ENCODE assay signal across 10 mouse cellular contexts in genomic region chr5:134644643-134645118, GRCm38 (mm10). TPM values are rescaled to one million over a fixed set of nuclear protein-coding genes. Genes with fewer than 3 reads are reported as not detected.
DNase-seq lines count a peak whose midpoint lies in the region; ATAC-seq and TF ChIP-seq lines count a peak whose summit lies in the region.
"Had no signal": no experiment of that assay in that cellular context is flagged by ENCODE, and none has a peak within 500 bp of the region (broad histone marks: within the 10 kb centered on the region; RNA-seq: fewer than 3 reads in every experiment).

No protein-coding gene starts in this region.

- intact Hi-C loops in heart, postnatal 10 days (cut with DNase I), result loop anchor here (5.0 kb wide), 1 partner anchor 33 kb away; no protein-coding TSS in a partner anchor

- no peak overlapping the region for H3K4me2 ChIP-seq in kidney, postnatal 0 days (ENCODE audit: low read length)
- H3K4me2 ChIP-seq: embryonic facial prominence, embryonic 12.5 days; liver, embryonic 13.5 days; neural tube, embryonic 12.5 days had no signal

- ATAC-seq in kidney, postnatal 0 days (replicated peaks; ENCODE audit: low FRiP score, low read depth), result no peak
- no peak for ATAC-seq in activated CD4-positive, CD25-positive, alpha-beta regulatory T cell, adult 4 months

- DNase-seq in kidney, postnatal 0 days (ENCODE audit: low spot score), result peak; percentile 77
- no peak for DNase-seq in kidney, adult 8-10 months
- DNase-seq in brain, embryonic 14.5 days (ENCODE audit: low read depth), result peak; percentile 23
- DNase-seq in heart, postnatal 10 days, result peak; percentile 50 to 51
- DNase-seq in lung, postnatal 10 days, result peak; percentile 93
- DNase-seq in thymus, postnatal 4 days, result no peak
- DNase-seq: liver, embryonic 13.5 days had no signal

- H3K9ac ChIP-seq in kidney, postnatal 0 days (ENCODE audit: low read depth, low read length), result no peak overlapping the region
- H3K9ac ChIP-seq: embryonic facial prominence, embryonic 12.5 days; liver, embryonic 13.5 days; neural tube, embryonic 12.5 days had no signal

- H3K27me3 ChIP-seq in kidney, postnatal 0 days (ENCODE audit: insufficient read depth, low read length), result no peaks in the 10 kb centered on the region
- H3K27me3 ChIP-seq: embryonic facial prominence, embryonic 12.5 days; liver, embryonic 13.5 days; neural tube, embryonic 12.5 days had no signal

- H3K4me3 ChIP-seq in kidney, postnatal 0 days (replicated peaks; ENCODE audit: low read depth, low read length), result no peak overlapping the region
- H3K4me3 ChIP-seq: embryonic facial prominence, embryonic 12.5 days; liver, embryonic 13.5 days; neural tube, embryonic 12.5 days had no signal

- no peak for TF ChIP-seq CTCF in kidney, postnatal 0 days (IDR thresholded peaks at IDR 0.05; ENCODE audit: low read depth)
- TF ChIP-seq CTCF in brain, embryonic 14.5 days (IDR thresholded peaks at IDR 0.05; ENCODE audit: borderline replicate concordance, extremely low read depth, insufficient read depth, insufficient read length), result no peak

- H3K36me3 ChIP-seq in kidney, postnatal 0 days (ENCODE audit: insufficient read depth, low read length), result no peaks in the 10 kb centered on the region
- H3K36me3 ChIP-seq: embryonic facial prominence, embryonic 12.5 days; liver, embryonic 13.5 days; neural tube, embryonic 12.5 days had no signal

- H3K9me3 ChIP-seq in kidney, postnatal 0 days (replicated peaks; ENCODE audit: low read length), result no peaks in the 10 kb centered on the region
- H3K9me3 ChIP-seq: embryonic facial prominence, embryonic 12.5 days; liver, embryonic 13.5 days; neural tube, embryonic 12.5 days had no signal

- no peaks in the 10 kb centered on the region for H3K4me1 ChIP-seq in kidney, postnatal 0 days (replicated peaks; ENCODE audit: insufficient read depth, low read length)
- H3K4me1 ChIP-seq: embryonic facial prominence, embryonic 12.5 days; neural tube, embryonic 12.5 days had no signal

- WGBS in kidney, postnatal 0 days, result 46% methylated on average over 8 of the region's 8 CpGs

- H3K27ac ChIP-seq in kidney, postnatal 0 days, result peak overlapping the region; percentile 60; the same call in 1 of the 2 replicates
- H3K27ac ChIP-seq: embryonic facial prominence, embryonic 12.5 days; liver, embryonic 13.5 days; neural tube, embryonic 12.5 days had no signal

- no peak for TF ChIP-seq POLR2A in brain, embryonic 14.5 days (IDR thresholded peaks at IDR 0.05; ENCODE audit: borderline replicate concordance, extremely low read depth, insufficient read depth, insufficient read length, poor library complexity, severe bottlenecking)

RNA-seq across cellular contexts. Expression of gene Eif4h, which starts 5.4 kb away (rescaled TPM):
- 327 and 365 TPM in 2 replicates for polyA plus RNA-seq in kidney, postnatal 0 days (2015; fragmentation: Nextera tagmentation; extraction: Ambion mirVana)
- polyA plus RNA-seq in brain, embryonic 14.5 days (2012; rRNA removed), result 313 and 339 TPM in 2 replicates
- 100 to 1,000 TPM; 213 to 216 TPM for total RNA-seq in heart, postnatal 10 days (2021)
- 100 to 1,000 TPM; 112 to 143 TPM for polyA plus RNA-seq in activated CD4-positive, CD25-positive, alpha-beta regulatory T cell, adult 4 months (2017; shearing (Covaris generic))

RNA-seq across cellular contexts. Expression of gene Lat2, which starts 29.9 kb away (rescaled TPM):
- polyA plus RNA-seq in kidney, postnatal 0 days (2015; fragmentation: Nextera tagmentation; extraction: Ambion mirVana), result 0.45 and 0.93 TPM in 2 replicates
- 5.9 and 6.4 TPM in 2 replicates for polyA plus RNA-seq in brain, embryonic 14.5 days (2012; rRNA removed)
- total RNA-seq in heart, postnatal 10 days (2021), result 1 to 10 TPM; 2.8 to 4.5 TPM
- polyA plus RNA-seq in activated CD4-positive, CD25-positive, alpha-beta regulatory T cell, adult 4 months (2017; shearing (Covaris generic)), result 1 to 10 TPM; 3.8 to 5.4 TPM

RNA-seq across cellular contexts. Expression of gene Limk1, which starts 43.7 kb away (rescaled TPM):
- 3.4 and 3.6 TPM in 2 replicates for polyA plus RNA-seq in kidney, postnatal 0 days (2015; fragmentation: Nextera tagmentation; extraction: Ambion mirVana)
- 63.4 and 89.3 TPM in 2 replicates for polyA plus RNA-seq in brain, embryonic 14.5 days (2012; rRNA removed)
- 10 to 100 TPM; 10.0 to 11.4 TPM for total RNA-seq in heart, postnatal 10 days (2021)
- polyA plus RNA-seq in activated CD4-positive, CD25-positive, alpha-beta regulatory T cell, adult 4 months (2017; shearing (Covaris generic)), result 1 to 10 TPM; 3.8 to 4.2 TPM

Comparison
In these comparisons a context has a peak if more than half of its experiments do, and no peak if none do; other contexts are left out.
1. DNase-seq: peak in kidney, postnatal 0 days (single experiment), brain, embryonic 14.5 days (single experiment), heart, postnatal 10 days (2 of 2) and lung, postnatal 10 days (single experiment); none in kidney, adult 8-10 months (0 of 2) and thymus, postnatal 4 days (single experiment).
2. RNA of gene Limk1, which starts 43.7 kb away (polyA plus RNA-seq): 63.4 to 89.3 TPM in brain, embryonic 14.5 days; 3.8 to 4.2 TPM in activated CD4-positive, CD25-positive, alpha-beta regulatory T cell, adult 4 months and 3.4 to 3.6 TPM in kidney, postnatal 0 days; every median in the first group is over 10 times any median in the second.